Mouse (Mus musculus) gastrocnemius, postnatal 10 days (tissue): ENCODE results near the gene Vrk3. TPM values are rescaled to one million over a fixed set of nuclear protein-coding genes. Genes with fewer than 3 reads are reported as not detected.
A peak's percentile ranks its signal among the peaks of the same experiment; 100 is the strongest.
"Not testable (repeated sequence)": the region's sequence is repeated elsewhere in the genome, so short reads cannot be mapped to it uniquely, and the experiment has no call there.

Experiments used
- DNase-seq: peaks from one replicate; pipeline ENCODE4 v3.0.0; 2021; ENCODE audit warnings: mixed read lengths
- long read RNA-seq, 2 experiments: library from polyadenylated mRNA; stranded (forward); transcript quantifications; one replicate each; pipeline ENCODE4 v2.0.0; 2021
- total RNA-seq, 2 experiments: library from RNA; stranded (reverse); gene quantifications; 2 replicates each; pipeline ENCODE4 v1.2.3; 2021

Gene Vrk3
- total RNA-seq: 10 to 100 TPM; 16.7 to 18.5 TPM
- long read RNA-seq, experiment 1, transcript Vrk3-201 (15 exons, 1,969 nt): major isoform, 10 of 14 reads
- long read RNA-seq, experiment 1, partial matches to known transcripts: 1 of 14 reads
- long read RNA-seq, experiment 1, other reads (novel, unspliced or antisense): 3 of 14 reads
- long read RNA-seq, experiment 2, transcript Vrk3-201 (15 exons, 1,969 nt): major isoform, 20 of 23 reads
- long read RNA-seq, experiment 2, partial matches to known transcripts: 0 of 23 reads
- long read RNA-seq, experiment 2, other reads (novel, unspliced or antisense): 3 of 23 reads

DNA sequence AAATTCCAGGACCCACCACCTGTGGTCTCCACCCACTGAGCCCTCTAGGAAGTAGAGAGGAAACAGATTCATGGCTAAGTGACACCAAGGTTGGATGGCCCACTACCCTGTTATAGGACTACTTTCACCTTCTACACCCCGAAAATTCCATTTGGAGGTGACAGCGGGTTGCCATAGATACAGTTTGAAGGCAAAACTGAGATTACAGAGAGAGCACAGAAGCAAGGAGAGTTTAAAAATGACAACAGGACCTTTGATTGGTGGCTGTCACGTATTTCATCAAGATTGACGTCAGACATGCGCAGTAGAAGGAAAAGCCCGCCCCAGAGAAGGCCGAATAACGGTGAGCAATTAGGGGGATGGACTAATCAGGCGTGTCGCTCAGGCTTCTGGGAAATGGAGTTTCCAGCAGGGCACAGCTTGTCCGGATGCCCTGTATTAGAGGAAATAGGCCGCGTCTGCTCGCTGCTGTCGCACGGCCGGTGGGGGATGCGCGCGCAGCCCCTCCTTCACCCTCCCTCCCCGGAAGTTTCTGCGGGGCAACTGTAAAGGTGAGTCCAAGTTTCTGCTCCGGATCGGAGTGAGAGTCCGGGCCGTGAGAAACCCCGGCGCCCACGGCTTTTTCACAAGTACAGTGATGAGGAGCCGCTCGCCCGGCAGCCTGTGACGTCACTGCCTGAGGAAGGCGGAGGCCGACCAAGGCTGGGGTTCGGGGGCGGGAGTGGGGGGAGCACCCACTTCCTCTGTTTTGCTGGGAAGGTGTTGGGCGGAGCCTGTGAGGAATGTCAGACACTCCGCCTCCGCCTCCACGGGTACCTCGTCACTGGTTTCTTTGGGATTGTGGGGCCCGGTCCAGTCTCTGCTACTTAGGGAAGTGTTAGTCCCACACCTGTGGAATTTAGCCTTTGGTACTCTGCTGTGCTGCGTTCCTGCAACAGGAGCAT lies at the start of gene Vrk3:
TSS of gene Vrk3 (plus strand) at position 313 of the 944 bp plus-strand sequence.
- DNase-seq: peak; percentile 90

DNA sequence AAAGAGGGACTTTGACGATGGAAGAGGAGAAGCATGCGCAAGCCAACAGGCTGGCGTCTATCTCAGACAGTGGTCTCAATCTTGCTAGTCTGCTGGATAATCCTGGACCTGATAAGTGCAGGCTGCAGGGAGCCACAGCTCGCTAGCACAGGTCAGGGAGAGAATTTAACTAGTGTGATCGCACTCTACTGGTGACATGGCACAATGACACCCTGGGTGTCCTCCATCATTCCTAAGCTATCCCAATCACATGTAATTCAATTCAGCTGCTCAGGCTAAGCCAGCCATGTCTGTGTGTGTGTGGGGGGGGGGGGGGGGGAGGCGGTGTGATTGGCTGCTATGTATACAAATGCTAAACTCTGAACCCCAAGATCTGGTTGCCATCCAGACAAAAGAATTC lies 46.3 kb upstream of the Vrk3 start:
- DNase-seq: no peak

- no peak for DNase-seq
Observed at GRCm38 (mm10) chr7:44702985-44703384, 45.2 kb upstream of the Vrk3 start.

DNA sequence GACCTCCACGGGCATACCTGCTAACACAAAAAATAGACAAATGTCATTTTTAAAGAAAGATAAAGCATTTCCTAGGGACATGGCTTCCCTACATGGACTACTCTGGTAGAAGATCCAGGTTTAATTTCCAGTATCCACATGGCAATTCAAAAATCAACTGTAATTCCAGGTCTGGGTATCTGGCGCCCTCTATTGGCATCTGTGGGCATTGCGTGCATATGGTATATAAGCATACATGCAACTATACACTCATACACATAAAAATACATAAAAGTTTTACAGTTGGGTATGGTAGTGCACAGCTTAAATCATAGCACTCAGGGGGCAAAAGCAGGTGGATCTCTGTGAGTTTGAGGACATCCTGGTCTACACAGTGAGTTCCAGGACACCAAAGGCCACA lies 43.9 kb upstream of the Vrk3 start:
- no peak for DNase-seq

GRCm38 (mm10) chr7:44705086-44705485 lies 43.1 kb upstream of the Vrk3 start:
- no peak for DNase-seq

DNA sequence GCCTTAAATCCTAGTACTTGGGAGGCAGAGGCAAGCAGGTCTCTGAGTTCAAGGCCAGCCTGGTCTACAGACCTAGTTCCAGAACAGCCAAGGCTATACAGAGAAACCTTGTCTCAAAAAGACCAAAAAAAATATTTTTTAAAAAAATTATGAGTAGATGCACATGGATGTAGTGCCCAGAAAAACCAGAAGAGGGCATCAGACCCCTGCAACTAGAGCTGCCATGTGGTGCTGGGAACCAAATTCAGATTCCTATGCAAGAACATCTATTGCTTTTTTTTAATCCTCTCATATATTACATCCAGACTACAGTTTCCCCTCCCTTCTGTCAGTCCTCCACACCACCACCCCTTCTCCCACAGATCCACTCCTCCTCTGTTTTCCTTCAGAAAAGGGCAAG lies 41.9 kb upstream of the Vrk3 start:
- DNase-seq: no peak

GRCm38 (mm10) chr7:44707169-44707675 lies 41.0 kb upstream of the Vrk3 start:
- no peak for DNase-seq

DNA sequence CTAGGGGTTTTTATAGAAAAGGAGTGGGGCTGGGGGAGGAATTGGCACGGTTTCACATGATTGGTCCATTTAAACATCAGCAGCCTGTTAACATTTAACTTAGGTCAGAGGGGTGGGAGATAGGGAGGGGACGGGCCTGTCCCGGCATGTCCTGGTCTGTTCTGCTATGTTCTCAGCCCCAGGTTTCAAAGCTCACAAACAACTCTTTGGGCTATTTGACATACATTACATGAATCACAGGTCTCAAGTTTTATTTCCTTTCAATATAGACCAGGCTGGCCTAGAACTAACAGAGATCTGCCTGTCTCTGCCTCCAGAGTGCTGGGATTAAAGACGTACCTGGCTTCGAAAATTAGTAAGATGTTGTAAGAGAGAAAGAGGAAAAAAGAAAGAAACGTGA lies 40.1 kb upstream of the Vrk3 start:
- not testable (repeated sequence) for DNase-seq

GRCm38 (mm10) chr7:44708574-44708973 lies 39.6 kb upstream of the Vrk3 start, which contains the start of gene Izumo2:
Gene Izumo2 (plus strand): TSS chr7:44708742.
- no peak for DNase-seq

- DNase-seq: no peak
Observed at GRCm38 (mm10) chr7:44709881-44710280, 38.3 kb upstream of the Vrk3 start.

- DNase-seq: no peak
Observed at GRCm38 (mm10) chr7:44722058-44722457, 26.2 kb upstream of the Vrk3 start.

DNA sequence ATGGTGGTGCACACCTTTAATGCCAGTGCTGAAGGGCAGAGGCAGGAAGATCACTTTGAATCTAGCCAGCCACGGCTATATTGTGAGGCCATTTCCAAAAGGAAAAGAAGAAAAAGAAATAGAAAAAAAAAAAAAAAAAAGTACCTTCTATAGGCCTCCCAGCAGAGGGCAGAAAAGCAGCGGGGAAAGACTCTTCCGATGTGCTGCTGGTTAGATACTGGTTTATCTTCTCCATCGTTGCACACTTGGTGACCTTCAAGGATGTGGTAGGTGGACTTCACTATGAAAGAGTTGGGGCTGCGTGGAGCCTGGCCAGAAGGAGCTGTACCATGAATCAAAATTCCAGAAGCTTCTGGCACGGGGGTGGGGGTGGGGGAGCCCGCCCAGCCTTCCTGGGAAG lies 23.9 kb upstream of the Vrk3 start:
- DNase-seq: no peak

- DNase-seq: no peak
Observed at GRCm38 (mm10) chr7:44726343-44726742, 21.9 kb upstream of the Vrk3 start.

DNA sequence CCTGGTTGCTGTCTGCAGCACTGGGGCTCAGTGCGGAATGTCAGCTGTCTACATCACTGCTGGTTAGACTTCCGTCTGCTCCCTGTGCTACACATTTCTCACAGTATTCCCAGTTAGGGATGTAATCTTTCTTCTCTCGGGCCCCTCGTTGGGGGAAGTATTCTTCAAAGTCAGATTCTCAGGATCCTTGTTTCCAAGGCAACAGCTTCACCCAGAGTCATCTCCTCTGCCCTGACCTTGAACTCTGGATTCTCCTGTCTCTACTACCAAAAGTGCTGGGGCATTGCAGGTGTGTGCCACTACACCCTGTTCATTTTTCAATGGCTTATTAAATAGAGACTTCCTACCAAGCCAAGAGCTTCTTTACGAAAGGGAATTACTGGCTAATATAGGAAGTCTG lies 21.1 kb upstream of the Vrk3 start:
- DNase-seq: no peak

DNA sequence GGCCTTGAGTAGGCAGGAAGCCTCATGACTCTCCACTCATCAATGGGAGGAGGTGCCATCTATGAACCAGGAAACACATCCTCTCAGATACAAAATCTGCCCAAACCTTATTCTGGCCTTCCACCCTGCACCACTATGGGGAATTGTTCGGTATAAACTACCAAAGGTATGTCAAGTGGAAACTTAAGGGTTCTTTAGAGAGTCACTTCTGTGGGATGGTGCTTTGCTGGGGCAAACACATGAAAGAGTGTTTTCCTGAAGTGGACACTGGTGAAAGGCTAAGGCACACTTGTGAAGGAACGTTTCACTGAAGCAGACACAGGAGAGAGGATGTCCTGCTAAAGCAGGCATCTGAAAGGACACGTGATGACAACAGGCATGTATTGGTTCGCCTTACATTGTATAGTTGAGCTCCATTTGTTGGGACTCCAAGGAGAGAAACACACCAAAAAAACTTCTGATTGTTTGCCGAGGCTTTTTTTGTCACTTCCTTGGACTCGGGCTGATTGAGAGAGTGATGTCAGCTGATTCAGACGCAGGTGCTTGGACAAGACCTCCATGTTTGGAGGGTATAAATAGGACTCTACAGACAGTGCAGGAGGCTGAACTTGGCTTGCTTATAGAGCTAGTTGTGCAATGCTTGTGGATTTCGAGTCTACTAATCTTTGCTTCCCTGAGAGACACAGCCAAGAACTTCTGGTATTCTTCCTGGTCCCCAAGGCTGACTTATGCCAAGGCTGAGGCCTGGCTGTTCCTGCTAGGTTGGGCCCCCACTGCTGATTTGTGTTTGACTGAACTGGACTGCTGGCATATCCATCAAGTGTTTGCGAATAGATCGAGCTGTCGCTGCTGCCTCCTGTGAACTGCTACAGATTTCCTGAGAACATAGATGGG lies 19.9 kb upstream of the Vrk3 start:
- no peak for DNase-seq

DNA sequence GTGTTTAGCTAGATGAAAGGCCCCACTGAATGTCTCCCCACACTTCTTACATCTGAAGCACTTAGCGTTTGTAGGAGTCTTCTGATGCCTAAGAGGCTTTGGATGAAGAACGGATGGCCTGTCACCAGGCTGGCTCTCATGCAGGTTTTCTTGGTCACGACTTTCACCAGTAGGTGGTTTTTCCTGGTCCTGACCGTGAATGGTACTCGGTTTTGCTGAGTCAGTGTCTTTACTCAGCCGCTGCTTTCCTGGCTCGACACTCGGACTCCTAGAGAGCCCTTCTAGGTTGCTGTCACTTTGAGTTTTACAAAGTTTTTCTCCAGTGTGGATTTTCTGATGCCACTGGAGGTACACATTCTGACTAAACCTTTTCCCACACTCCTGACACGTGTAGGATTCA lies 14.5 kb upstream of the Vrk3 start:
- DNase-seq: no peak

- no peak for DNase-seq
Observed at GRCm38 (mm10) chr7:44741361-44741760, 6.9 kb upstream of the Vrk3 start.

DNA sequence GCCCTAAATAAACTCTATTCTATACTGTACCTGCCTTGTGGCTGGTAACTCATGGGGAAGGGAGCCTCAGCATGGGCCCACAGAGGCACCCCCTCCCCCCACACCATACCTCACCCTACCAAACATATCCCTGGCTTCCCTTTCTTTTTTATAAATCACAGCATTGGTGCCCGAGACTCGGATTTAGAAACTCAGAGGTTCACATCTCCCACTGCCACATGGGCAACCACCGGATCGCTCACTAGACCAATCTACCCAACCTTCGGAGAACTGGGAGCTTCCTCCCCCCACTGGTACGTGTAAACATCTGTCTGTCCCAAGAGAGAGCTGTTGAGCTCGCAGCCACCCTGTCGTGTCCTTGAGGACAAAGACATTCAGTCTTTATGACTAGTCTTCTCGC lies 3.9 kb upstream of the Vrk3 start:
- no peak for DNase-seq

DNA sequence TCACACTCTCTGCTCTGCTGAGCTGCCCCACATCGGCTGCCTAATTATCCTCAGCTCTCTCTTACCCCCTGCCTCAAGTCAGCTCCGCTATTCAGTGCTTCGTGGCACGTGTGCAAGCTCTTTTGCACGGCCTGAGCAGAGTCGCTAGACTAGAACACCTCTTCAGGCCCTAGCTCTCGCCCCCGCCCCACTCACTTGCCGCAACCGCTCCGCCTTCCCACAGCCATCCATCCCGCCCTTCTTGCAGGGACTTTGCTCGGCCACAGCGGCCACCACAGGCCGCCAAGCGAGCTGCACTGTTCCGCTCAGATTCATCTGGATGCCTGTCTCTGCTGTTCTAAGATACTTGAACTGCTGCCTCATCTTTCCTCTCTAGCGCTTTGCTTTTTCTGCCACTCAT lies 3.1 kb upstream of the Vrk3 start:
- DNase-seq: peak; percentile 74

DNA sequence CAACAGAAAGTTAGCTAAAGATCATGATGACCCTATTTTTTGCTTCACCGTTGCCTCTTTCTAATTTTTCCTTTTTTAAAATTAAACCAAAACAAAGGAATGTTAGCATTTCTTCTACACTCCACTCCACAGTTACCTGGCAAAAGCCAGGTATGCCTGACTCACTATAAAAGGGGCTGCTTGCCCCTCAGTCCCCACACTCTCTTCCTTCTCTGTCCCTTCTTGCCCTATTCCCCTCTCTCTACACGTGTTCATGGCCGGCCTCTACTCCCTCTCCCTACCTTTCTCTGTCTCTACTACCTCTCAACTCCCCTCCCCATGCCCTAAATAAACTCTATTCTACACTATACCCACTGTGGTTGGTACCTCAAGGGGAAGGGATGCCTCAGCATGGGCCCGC lies 1.1 kb upstream of the Vrk3 start:
- DNase-seq: no peak

- not testable (repeated sequence) for DNase-seq
Observed at GRCm38 (mm10) chr7:44750950-44751349, 2.7 kb downstream of the Vrk3 start, which contains the start of gene Zfp473. Gene Zfp473 (minus strand): TSS chr7:44751050.

DNA sequence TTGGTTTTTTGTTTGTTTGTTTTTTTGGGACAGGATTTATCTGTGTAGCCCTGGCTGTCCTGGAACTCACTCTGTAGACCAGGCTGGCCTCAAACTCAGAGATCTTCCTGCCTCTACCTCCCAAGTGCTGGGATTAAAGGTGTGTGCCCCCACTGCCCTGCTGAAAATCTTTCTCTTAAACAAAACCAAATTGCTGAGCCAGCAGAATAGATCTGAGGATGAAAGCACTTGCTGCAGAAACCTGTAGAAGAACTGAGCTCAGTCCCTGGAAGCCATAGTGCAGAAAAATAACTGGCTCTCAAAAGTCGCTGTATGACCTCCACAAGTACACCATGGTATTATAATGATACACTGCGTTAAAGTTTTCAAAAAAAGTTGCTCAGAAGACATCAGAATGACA lies 9.0 kb downstream of the Vrk3 start:
- DNase-seq: no peak
